Mouse (Mus musculus) cortical plate, adult 2 months (tissue): Measurements from ENCODE around the gene Uqcc2. TPM values are rescaled to one million over a fixed set of nuclear protein-coding genes. Genes with fewer than 3 reads are reported as not detected.

Experiments used
- H3K27ac ChIP-seq: fragments of 200-500 bp; 2 replicates; pipeline ENCODE4 v1.5.1; 2012; ENCODE audit warnings: low read length, control low read depth, inconsistent platforms; ENCODE audit not compliant: insufficient read depth
- H3K4me1 ChIP-seq: fragments of 200-500 bp; 2 replicates; pipeline ENCODE4 v1.6.1; 2011; ENCODE audit warnings: low read length; ENCODE audit not compliant: control insufficient read depth, insufficient read depth
- H3K4me3 ChIP-seq: fragments of 200-500 bp; 2 replicates; pipeline ENCODE4 v1.5.1; 2011; ENCODE audit warnings: mild to moderate bottlenecking, low read length, control low read depth; ENCODE audit not compliant: insufficient read depth
- CTCF ChIP-seq: fragments of 200-500 bp; IDR thresholded peaks from 2 replicates; pipeline ENCODE4 v1.5.1; 2011; ENCODE audit warnings: mild to moderate bottlenecking, control low read depth, low read length; ENCODE audit not compliant: insufficient read depth; ENCODE audit errors: extremely low read depth
- POLR2A ChIP-seq: fragments of 200-500 bp; IDR thresholded peaks from 2 replicates; pipeline ENCODE4 v1.6.1; 2011; ENCODE audit warnings: mild to moderate bottlenecking, low read length, control low read depth; ENCODE audit not compliant: insufficient read depth; ENCODE audit errors: extremely low read depth
- polyA plus RNA-seq: library from polyadenylated mRNA; depleted of rRNA; stranded (reverse); fragments of >200 nt; gene quantifications from 2 replicates; pipeline ENCODE4 v1.2.3, GENCODE M21; 2012

Gene Uqcc2
- polyA plus RNA-seq, 1 experiment, result 459 TPM

DNA sequence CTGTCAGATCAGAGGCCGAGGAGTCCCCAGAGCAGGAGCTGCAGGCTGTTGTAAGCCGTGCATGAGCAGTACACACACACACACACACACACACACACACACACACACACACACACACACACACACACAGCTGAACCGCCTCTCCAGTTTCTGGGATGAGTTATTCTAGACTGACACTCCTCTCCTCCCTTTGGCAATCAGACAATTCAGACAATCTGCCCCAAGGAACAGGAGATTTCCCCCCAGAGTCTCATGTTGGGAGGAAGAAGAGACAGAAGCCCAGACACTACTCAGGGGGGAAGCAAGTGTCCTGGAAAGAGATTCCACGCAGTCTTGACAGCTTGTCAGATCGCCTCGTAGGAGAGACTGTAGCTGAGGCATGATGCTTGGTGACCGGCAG is 5.6 kb upstream of the Uqcc2 start:
- no peak for TF ChIP-seq CTCF
- no peak for TF ChIP-seq POLR2A
- no peak overlapping the region for H3K27ac ChIP-seq
- H3K4me3 ChIP-seq, result no peak overlapping the region
- no peaks in the 10 kb centered on the region for H3K4me1 ChIP-seq

DNA sequence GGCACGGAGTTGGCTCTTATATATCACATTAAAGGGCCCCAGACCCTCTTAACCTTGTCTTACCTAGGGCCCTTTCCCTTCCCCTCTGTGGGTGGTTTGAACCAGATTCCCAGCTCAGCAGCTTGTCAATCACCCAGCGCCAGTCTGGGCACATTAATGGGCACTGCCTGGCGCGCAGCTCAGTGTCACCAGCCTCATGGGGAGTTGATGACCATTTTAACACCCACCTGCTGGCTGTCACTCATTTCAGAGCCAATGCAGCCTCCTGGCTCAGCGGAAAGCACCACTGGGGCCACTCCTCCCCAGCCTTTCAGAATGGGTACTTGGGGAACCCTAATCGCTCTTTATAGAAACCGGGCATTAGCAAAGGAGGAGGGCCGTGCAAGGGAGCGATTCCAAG is 4.7 kb upstream of the Uqcc2 start:
- H3K4me3 ChIP-seq, result no peak overlapping the region
- TF ChIP-seq CTCF, result no peak
- TF ChIP-seq POLR2A, result no peak

DNA sequence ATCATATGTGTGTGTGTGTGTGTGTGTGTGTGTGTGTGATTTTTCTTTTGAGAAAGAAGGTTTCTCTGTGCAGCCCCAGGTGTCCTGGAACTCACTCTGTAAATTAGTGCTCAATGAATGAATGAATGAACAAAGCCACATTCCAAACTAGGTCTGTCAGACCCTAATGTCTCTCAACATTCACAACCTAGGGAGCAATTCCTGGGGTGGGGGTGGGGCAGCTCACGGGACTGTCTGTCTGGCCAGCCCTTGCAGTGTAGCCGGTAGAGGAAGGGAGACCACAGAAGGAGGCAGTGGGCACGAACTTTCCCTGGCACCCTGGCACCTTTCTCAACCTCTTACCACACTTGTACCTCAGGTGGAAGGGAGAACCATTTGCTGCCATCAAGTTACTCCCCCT is 999 bp upstream of the Uqcc2 start:
- H3K27ac ChIP-seq, result no peak overlapping the region
- TF ChIP-seq POLR2A, result no peak
- TF ChIP-seq CTCF, result no peak
- peaks cover 11% of the 10 kb centered on the region for H3K4me1 ChIP-seq
- H3K4me3 ChIP-seq, result no peak overlapping the region

More for the DNA sequence above, 4.7 kb upstream of the Uqcc2 start:
- no peak overlapping the region for H3K27ac ChIP-seq
- H3K4me1 ChIP-seq, result no peaks in the 10 kb centered on the region

DNA sequence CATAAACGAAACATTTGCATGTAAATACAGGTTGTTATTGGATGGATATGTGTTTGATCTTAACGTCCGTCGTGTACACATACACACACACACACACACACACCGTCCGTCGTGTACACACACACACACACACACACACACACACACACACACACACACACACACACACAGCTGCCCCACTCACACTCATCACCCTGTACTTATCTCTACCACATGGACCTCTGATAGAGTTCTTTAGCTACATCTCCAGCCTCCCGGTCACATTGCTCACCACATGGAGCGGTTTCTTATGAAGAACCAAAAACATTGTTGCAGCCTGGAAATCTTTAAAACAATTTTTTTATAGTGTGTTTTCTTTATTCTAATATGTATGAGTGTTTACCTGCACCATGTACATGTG is 471 bp upstream of the Uqcc2 start:
- TF ChIP-seq CTCF (no peak), POLR2A (no peak)
- peak overlapping the region; percentile 67 for H3K4me3 ChIP-seq
- peak overlapping the region; percentile 4 for H3K27ac ChIP-seq
- H3K4me1 ChIP-seq, result peaks cover 13% of the 10 kb centered on the region

DNA sequence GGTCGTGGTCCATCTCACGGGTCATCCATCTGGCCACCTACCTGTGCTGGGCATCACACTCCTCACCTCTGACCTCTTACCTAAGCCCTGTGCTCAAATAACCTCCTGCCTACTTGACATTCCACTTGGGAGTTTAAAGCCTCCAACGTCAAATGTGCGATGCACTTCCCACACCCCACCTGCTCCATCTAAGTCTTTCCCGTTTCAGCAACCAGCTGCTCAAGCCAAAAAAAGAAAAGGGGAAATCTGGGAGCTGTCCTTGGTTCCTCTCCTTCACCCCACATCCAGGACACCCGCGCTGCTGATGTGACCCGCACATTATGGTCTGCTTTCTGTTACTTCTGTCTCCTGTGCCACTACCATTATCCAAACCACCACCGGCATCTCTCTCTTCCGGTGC is 1.5 kb downstream of the Uqcc2 start:
- Histone ChIP-seq H3K4me1 (peaks cover 13% of the 10 kb centered on the region), H3K4me3 (no peak overlapping the region), H3K27ac (peak overlapping the region; percentile 70; the same call in 1 of the 2 replicates)
- TF ChIP-seq POLR2A (no peak), CTCF (no peak)

DNA sequence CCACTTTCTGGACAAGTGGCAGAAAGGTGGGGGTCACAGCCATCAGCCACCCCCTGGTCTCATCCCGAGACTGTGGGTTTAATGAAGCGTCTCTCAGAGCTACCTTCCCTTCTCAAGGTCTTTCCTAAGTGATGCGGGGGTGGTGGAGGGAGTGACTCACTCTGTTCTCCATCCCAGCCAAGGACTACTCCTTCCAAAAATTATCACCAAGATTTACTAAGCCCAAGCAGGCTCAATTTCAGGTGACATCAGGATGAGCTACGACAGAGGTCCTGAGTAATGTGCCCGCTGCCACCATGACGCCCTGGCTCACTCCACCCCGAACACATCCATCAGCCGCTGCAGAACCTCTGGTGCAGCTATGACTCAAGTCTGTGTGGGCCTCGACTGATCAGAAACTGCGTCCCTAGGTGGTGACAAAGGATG is 2.5 kb downstream of the Uqcc2 start:
- TF ChIP-seq POLR2A, result no peak
- TF ChIP-seq CTCF, result no peak
- H3K4me3 ChIP-seq, result no peak overlapping the region
- H3K27ac ChIP-seq, result peak overlapping the region; percentile 70; the same call in 1 of the 2 replicates
- peaks cover 15% of the 10 kb centered on the region for H3K4me1 ChIP-seq

DNA sequence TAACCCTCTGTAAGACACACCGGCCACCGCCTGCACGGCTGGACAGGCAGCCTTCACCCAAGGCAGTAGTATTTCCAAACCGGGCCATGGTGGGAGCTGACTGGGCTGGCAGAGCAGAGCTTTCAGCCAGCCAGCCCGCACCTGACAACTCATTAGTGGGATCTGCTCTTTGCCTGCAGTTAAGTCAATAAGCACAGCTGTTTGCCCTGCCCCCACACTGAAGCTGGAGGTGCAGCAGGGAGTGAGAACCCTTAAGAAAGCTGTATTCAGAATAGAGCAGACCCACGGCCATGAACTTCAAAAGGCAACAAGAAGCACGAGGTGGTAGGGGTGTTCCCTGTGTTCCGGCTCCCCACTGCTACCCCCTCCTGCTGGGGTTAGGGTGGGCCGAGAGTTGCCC is 3.5 kb downstream of the Uqcc2 start:
- H3K4me1 ChIP-seq, result peaks cover 17% of the 10 kb centered on the region
- H3K27ac ChIP-seq, result no peak overlapping the region; the same call in 1 of the 2 replicates
- TF ChIP-seq CTCF (no peak), POLR2A (no peak)

DNA sequence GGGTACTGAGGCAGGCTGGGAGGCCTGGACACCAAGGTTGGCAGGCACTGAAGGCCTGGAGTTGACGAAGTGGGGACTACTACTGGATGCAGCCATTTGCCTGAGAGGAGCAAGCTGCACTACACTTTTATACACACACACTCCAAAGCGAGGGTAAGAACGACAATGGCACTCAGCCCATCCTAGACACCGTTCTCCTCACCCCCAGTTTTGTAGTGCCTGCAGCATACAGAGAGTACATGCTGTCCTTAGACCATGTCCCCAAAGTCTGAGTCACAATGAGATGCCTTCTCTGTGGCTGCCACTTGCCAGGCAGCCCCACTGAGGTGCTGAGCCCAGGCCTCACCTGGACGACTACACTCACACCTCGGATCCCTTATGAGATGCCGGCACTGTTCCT is 3.9 kb downstream of the Uqcc2 start:
- peaks cover 17% of the 10 kb centered on the region for H3K4me1 ChIP-seq
- no peak overlapping the region for H3K4me3 ChIP-seq
- TF ChIP-seq POLR2A (no peak), CTCF (no peak)
- no peak overlapping the region for H3K27ac ChIP-seq

More for the DNA sequence above, 3.5 kb downstream of the Uqcc2 start:
- no peak overlapping the region for H3K4me3 ChIP-seq

DNA sequence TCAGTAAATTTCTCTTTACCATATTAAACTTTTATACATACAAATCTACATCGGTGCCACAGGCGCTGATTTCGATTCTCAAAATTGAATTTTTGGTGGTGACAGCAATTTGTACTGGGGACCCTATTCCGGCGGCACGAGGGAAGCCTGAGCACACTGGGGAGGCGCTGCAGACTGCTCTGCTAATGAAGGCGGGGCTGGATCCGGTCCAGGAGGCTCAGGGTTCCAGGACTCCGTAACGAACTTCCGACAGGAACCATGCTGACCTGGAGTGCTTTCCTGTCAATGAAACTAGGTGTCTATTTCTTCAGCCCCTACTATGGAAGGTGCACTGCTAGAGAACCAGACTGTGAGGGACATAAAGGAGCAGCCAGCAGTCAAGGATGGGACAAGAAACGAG is 4.4 kb downstream of the Uqcc2 start:
- no peak overlapping the region for H3K4me3 ChIP-seq
- H3K27ac ChIP-seq, result no peak overlapping the region
- peaks cover 17% of the 10 kb centered on the region for H3K4me1 ChIP-seq
- TF ChIP-seq CTCF (no peak), POLR2A (no peak)

DNA sequence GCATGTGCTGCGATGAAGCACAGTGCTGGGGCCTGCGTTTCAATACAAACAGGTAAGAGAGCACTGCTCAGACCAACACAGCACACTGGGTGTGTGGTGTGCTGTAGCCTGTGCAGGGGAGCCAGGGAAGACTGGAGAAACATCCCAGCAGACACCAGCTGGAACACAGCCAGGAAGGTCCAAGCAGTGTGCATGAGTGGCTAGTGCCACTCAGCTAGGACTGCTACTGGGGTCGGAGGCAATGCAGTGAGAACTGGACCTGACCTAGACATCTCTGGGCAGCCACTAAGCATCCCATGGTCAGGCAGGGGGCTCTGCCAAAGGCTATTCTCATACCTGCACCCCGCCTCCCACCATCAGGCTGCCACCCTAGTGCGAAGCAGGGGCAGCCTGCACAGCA is 5.5 kb downstream of the Uqcc2 start:
- Histone ChIP-seq H3K4me1 (peaks cover 17% of the 10 kb centered on the region), H3K27ac (no peak overlapping the region), H3K4me3 (no peak overlapping the region)
- TF ChIP-seq CTCF (no peak), POLR2A (no peak)

DNA sequence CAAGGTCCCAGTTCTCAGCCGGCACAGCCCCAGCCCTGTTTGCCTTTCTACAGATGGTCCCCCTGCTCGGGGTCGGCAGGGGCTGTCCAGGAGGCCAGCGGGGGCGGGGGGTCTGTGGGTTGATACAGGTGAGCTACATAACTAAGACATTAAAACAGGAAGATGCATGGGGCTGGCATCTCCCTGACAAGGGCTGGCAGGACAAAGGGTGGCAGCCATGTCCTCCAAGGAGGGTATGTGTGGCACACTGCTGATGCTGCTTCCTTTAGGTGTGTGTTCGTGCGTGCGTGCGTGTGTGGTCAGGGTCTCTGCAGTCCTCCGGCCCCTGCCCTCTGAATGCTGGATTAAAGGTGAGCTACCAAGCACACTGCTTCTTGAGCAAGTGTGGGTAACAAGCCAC is 6.7 kb downstream of the Uqcc2 start:
- peaks cover 15% of the 10 kb centered on the region for H3K4me1 ChIP-seq
- no peak overlapping the region for H3K27ac ChIP-seq
- TF ChIP-seq POLR2A, result no peak
- TF ChIP-seq CTCF, result no peak
- H3K4me3 ChIP-seq, result no peak overlapping the region
